Mouse (Mus musculus) cortical plate, adult 2 months (tissue): ENCODE measurements at regions not wholly inside any gene's neighbourhood (a gene's known extent, or its start where the extent isn't known, plus 50 kb on each side); places are given as distances from the start of the nearest gene placed in this dataset.

Source experiments
- CTCF ChIP-seq: fragments of 200-500 bp; IDR thresholded peaks from 2 replicates; pipeline ENCODE4 v1.5.1; 2011; ENCODE audit warnings: mild to moderate bottlenecking, control low read depth, low read length; ENCODE audit not compliant: insufficient read depth; ENCODE audit errors: extremely low read depth
- POLR2A ChIP-seq: fragments of 200-500 bp; IDR thresholded peaks from 2 replicates; pipeline ENCODE4 v1.6.1; 2011; ENCODE audit warnings: mild to moderate bottlenecking, low read length, control low read depth; ENCODE audit not compliant: insufficient read depth; ENCODE audit errors: extremely low read depth

DNA sequence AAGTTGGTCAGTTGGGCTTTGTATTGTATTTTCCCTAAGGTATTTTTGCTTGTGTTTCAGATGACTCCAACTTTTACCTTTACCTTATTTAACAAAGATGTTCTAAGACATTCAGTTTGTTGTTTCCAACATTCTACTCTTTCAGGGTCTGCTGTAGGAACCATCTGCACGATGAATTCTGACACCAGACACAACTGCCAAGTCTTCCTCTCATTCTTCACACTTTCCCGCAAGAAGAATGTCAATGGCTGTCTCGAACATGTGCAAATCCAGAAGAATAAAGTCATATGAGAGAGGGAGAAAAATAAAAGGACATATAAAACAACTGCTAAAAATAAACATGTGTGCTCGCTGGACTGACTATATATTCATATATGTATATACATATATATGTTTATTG lies 730.6 kb upstream of the B3galt2 start:
- TF ChIP-seq POLR2A (no peak), CTCF (no peak)
